ENCODE assay signal across 10 mouse cellular contexts in the genomic region with DNA sequence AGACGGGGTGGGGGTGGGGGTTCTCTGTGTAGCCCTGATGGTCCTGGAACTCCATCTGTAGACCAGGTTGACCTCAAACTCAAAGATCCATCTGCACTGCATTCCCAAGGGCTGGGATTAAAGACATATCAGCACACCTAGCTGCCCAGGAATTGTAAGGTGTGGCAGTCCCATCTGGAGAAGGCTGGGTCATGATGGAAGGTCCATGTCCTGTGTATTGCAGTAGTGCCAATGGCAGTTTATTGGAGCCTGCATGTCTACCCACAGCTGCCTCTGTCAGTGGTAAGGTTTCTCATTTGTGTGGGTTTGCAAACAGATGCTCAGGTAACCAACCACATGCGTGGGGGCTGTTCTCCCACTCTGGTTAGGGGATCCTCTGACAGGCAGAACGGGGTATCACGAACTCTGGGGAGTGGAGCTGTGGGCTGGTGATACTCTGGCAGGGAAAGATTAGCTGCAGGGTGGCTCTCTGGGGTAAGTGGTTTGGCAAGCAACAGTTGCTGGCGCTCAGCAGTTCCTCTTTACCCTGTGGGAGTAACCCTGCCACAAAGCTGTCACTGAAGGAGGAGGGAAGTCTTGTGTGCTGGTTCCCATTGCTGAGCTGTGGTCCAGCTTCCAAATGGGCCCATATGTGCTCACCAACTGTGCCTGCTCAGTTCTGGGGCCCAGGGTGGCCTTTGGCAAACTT. TPM values are rescaled to one million over a fixed set of nuclear protein-coding genes. Genes with fewer than 3 reads are reported as not detected.
A peak's percentile ranks its signal among the peaks of the same experiment; 100 is the strongest.
DNase-seq lines count a peak whose midpoint lies in the region; ATAC-seq and TF ChIP-seq lines count a peak whose summit lies in the region.
"Had no signal": no experiment of that assay in that cellular context is flagged by ENCODE, and none has a peak within 500 bp of the region (broad histone marks: within the 10 kb centered on the region; RNA-seq: fewer than 3 reads in every experiment).

No protein-coding gene starts in this region.

- whole genome bisulfite sequencing in liver, embryonic 11.5 days = 49% methylated on average over 5 of the region's 5 CpGs
- WGBS in forebrain, embryonic 11.5 days = 85% methylated on average over 5 of the region's 5 CpGs

- H3K27ac ChIP-seq in liver, embryonic 11.5 days (ENCODE audit: low read depth, low read length) = peak overlapping the region; percentile 74
- no peak overlapping the region for H3K27ac ChIP-seq in forebrain, embryonic 11.5 days (ENCODE audit: low read depth, low read length)
- H3K27ac ChIP-seq: embryonic facial prominence, embryonic 13.5 days; left cerebral cortex, adult 2 months had no signal

- peaks cover 16% of the 10 kb centered on the region for H3K4me1 ChIP-seq in G1E (ENCODE audit: insufficient read depth, low read depth, low read length)
- H3K4me1 ChIP-seq in liver, embryonic 11.5 days (replicated peaks; ENCODE audit: control insufficient read depth, insufficient read depth, low read length) = peaks cover 9% of the 10 kb centered on the region
- H3K4me1 ChIP-seq in forebrain, embryonic 11.5 days (replicated peaks; ENCODE audit: control insufficient read depth, insufficient read depth, low read length) = no peaks in the 10 kb centered on the region
- H3K4me1 ChIP-seq: embryonic facial prominence, embryonic 13.5 days had no signal

- peaks cover 5% of the 10 kb centered on the region for H3K36me3 ChIP-seq in G1E (replicated peaks)
- no peaks in the 10 kb centered on the region for H3K36me3 ChIP-seq in liver, embryonic 11.5 days (ENCODE audit: control insufficient read depth, insufficient read depth, low read length)
- no peaks in the 10 kb centered on the region for H3K36me3 ChIP-seq in forebrain, embryonic 11.5 days (ENCODE audit: control insufficient read depth, insufficient read depth, low read length)
- H3K36me3 ChIP-seq: embryonic facial prominence, embryonic 13.5 days had no signal

- peak overlapping the region; percentile 52 for H3K4me2 ChIP-seq in liver, embryonic 11.5 days
- no peak overlapping the region for H3K4me2 ChIP-seq in forebrain, embryonic 11.5 days (ENCODE audit: low read depth, low read length, severe bottlenecking)
- H3K4me2 ChIP-seq: embryonic facial prominence, embryonic 13.5 days had no signal

- intact Hi-C loops in heart, postnatal 10 days (cut with DNase I) = no loop called here
- intact Hi-C loops in gastrocnemius, postnatal 36 days (cut with DNase I) = no loop called here
- intact Hi-C loops in heart, postnatal 36 days (cut with DNase I) = no loop called here

- no peaks in the 10 kb centered on the region for H3K9me3 ChIP-seq in G1E (replicated peaks)
- no peaks in the 10 kb centered on the region for H3K9me3 ChIP-seq in liver, embryonic 11.5 days (ENCODE audit: control insufficient read depth, low read length)
- no peaks in the 10 kb centered on the region for H3K9me3 ChIP-seq in forebrain, embryonic 11.5 days (ENCODE audit: control insufficient read depth, low read length)
- H3K9me3 ChIP-seq: embryonic facial prominence, embryonic 13.5 days had no signal

- TF ChIP-seq CTCF in G1E (IDR thresholded peaks at IDR 0.05; ENCODE audit: low read depth, low read length) = no peak

- peak; percentile 54 for ATAC-seq in G1E (ENCODE audit: extremely low read depth, insufficient number of reproducible peaks, low FRiP score, poor library complexity, severe bottlenecking)
- peak; percentile 80 for ATAC-seq in liver, embryonic 11.5 days (replicated peaks; ENCODE audit: low FRiP score)
- ATAC-seq in forebrain, embryonic 11.5 days (replicated peaks; ENCODE audit: low FRiP score) = no peak

- DNase-seq in heart, postnatal 10 days = peak; percentile 4 to 7
- no peak for DNase-seq in heart, adult 8-10 months (ENCODE audit: low spot score)
- DNase-seq in G1E (ENCODE audit: low spot score) = peak; percentile 59
- DNase-seq in liver, embryonic 11.5 days (ENCODE audit: low spot score) = no peak
- DNase-seq in natural killer cell, adult 2 months (ENCODE audit: low spot score in 2 of 2) = peak; percentile 5 to 17
- no peak for DNase-seq in forebrain, embryonic 11.5 days (ENCODE audit: low spot score)
- no peak for DNase-seq in gastrocnemius, postnatal 36 days
- no peak for DNase-seq in heart, postnatal 36 days

- H3K9ac ChIP-seq in liver, embryonic 11.5 days (ENCODE audit: low read depth, low read length) = peak overlapping the region; percentile 34; the same call in 1 of the 2 replicates
- no peak overlapping the region for H3K9ac ChIP-seq in forebrain, embryonic 11.5 days (ENCODE audit: low read length)
- H3K9ac ChIP-seq: embryonic facial prominence, embryonic 13.5 days had no signal

- H3K4me3 ChIP-seq in G1E (ENCODE audit: low read depth, low read length) = no peak overlapping the region; the same call in 1 of the 2 replicates
- no peak overlapping the region for H3K4me3 ChIP-seq in liver, embryonic 11.5 days (ENCODE audit: low read depth, low read length)
- H3K4me3 ChIP-seq in forebrain, embryonic 11.5 days (ENCODE audit: low read depth, low read length) = no peak overlapping the region
- H3K4me3 ChIP-seq: embryonic facial prominence, embryonic 13.5 days; left cerebral cortex, adult 2 months had no signal

- peaks cover 6% of the 10 kb centered on the region; the same call in 1 of the 2 replicates for H3K27me3 ChIP-seq in G1E (ENCODE audit: insufficient read depth, low read length)
- H3K27me3 ChIP-seq in liver, embryonic 11.5 days (replicated peaks; ENCODE audit: control insufficient read depth, insufficient read depth, low read length) = no peaks in the 10 kb centered on the region
- H3K27me3 ChIP-seq in forebrain, embryonic 11.5 days (ENCODE audit: control insufficient read depth, insufficient read depth, low read length) = no peaks in the 10 kb centered on the region
- H3K27me3 ChIP-seq: embryonic facial prominence, embryonic 13.5 days had no signal

RNA-seq across cellular contexts. Expression of a gene that starts 15.8 kb away (rescaled TPM):
- total RNA-seq in heart, postnatal 10 days (2021) = 10 to 100 TPM; 67.4 to 76.5 TPM
- 10 to 100 TPM; 36.3 to 44.8 (median 42.9) TPM for total RNA-seq in heart, adult 8-10 months (2022)
- total RNA-seq in G1E (2014; fragmentation: Nextera tagmentation) (95.6 and 101 TPM in 2 replicates), G1E (2017) (66.2 and 78.1 TPM in 2 replicates)
- polyA plus RNA-seq in G1E (2012) = 59.2 and 72.3 TPM in 2 replicates
- 143 and 166 TPM in 2 replicates for polyA plus RNA-seq in liver, embryonic 11.5 days (2014; fragmentation: Nextera tagmentation; extraction: Ambion mirVana)
- polyA plus RNA-seq in forebrain, embryonic 11.5 days (2014; fragmentation: Nextera tagmentation; extraction: Ambion mirVana) = 112 and 118 TPM in 2 replicates
- total RNA-seq in gastrocnemius, postnatal 36 days (2021) = 10 to 100 TPM; 55.2 to 58.5 TPM
- total RNA-seq in heart, postnatal 36 days (2021) = 10 to 100 TPM; 40.1 to 46.0 TPM

RNA-seq across cellular contexts. Expression of a gene that starts 26.9 kb away (rescaled TPM):
- 10 to 100 TPM; 14.2 to 16.7 TPM for total RNA-seq in heart, postnatal 10 days (2021)
- 10 to 100 TPM in 2 of 4 experiments, 1 to 10 TPM in 2; 8.2 to 10.6 (median 9.3) TPM for total RNA-seq in heart, adult 8-10 months (2022)
- 66.3 and 94.8 TPM in 2 replicates for total RNA-seq in G1E (2014; fragmentation: Nextera tagmentation)
- 77.7 and 81.4 TPM in 2 replicates for total RNA-seq in G1E (2017)
- 30.8 and 33.3 TPM in 2 replicates for polyA plus RNA-seq in G1E (2012)
- polyA plus RNA-seq in liver, embryonic 11.5 days (2014; fragmentation: Nextera tagmentation; extraction: Ambion mirVana) = 48.2 and 48.7 TPM in 2 replicates
- polyA plus RNA-seq in forebrain, embryonic 11.5 days (2014; fragmentation: Nextera tagmentation; extraction: Ambion mirVana) = 49.5 and 53.6 TPM in 2 replicates
- 1 to 10 TPM; 5.6 to 7.4 TPM for total RNA-seq in gastrocnemius, postnatal 36 days (2021)
- total RNA-seq in heart, postnatal 36 days (2021) = 10 to 100 TPM; 10.9 to 11.8 TPM

RNA-seq across cellular contexts. Expression of a gene that starts 27.0 kb away (rescaled TPM):
- 1 to 10 TPM; 1.6 to 2.4 TPM for total RNA-seq in heart, postnatal 10 days (2021)
- 1 to 10 TPM; 1.6 to 3.0 (median 2.1) TPM for total RNA-seq in heart, adult 8-10 months (2022)
- 3.8 and 7.2 TPM in 2 replicates for total RNA-seq in G1E (2014; fragmentation: Nextera tagmentation)
- 1.7 and 2.9 TPM in 2 replicates for total RNA-seq in G1E (2017)
- 0.23 and 0.33 TPM in 2 replicates for polyA plus RNA-seq in G1E (2012)
- 0.96 and 0.97 TPM in 2 replicates for polyA plus RNA-seq in liver, embryonic 11.5 days (2014; fragmentation: Nextera tagmentation; extraction: Ambion mirVana)
- 0.87 and 0.99 TPM in 2 replicates for polyA plus RNA-seq in forebrain, embryonic 11.5 days (2014; fragmentation: Nextera tagmentation; extraction: Ambion mirVana)
- under 1 TPM; 0.61 to 0.84 TPM for total RNA-seq in gastrocnemius, postnatal 36 days (2021)
- 1 to 10 TPM; 2.1 TPM for total RNA-seq in heart, postnatal 36 days (2021)

Comparison
In these comparisons a context has a peak if more than half of its experiments do, and no peak if none do; other contexts are left out.
1. DNase-seq: peak in heart, postnatal 10 days (2 of 2), G1E (single experiment) and natural killer cell, adult 2 months (2 of 2); none in heart, adult 8-10 months (single experiment), liver, embryonic 11.5 days (single experiment), forebrain, embryonic 11.5 days (single experiment), gastrocnemius, postnatal 36 days (0 of 2) and heart, postnatal 36 days (0 of 2).